19 mouse cellular contexts compared by ENCODE assay signal in genomic region chr14:48812741-48813495, GRCm38 (mm10).
DNase-seq lines count a peak whose midpoint lies in the region; ATAC-seq and TF ChIP-seq lines count a peak whose summit lies in the region.
"Had no signal": no experiment of that assay in that cellular context is flagged by ENCODE, and none has a peak within 500 bp of the region (broad histone marks: within the 10 kb centered on the region; RNA-seq: fewer than 3 reads in every experiment).

No protein-coding gene starts in this region.

- no peaks in the 10 kb centered on the region for H3K9me3 ChIP-seq in forebrain, postnatal 0 days (ENCODE audit: low read length)
- no peaks in the 10 kb centered on the region for H3K9me3 ChIP-seq in forebrain, embryonic 13.5 days (replicated peaks)
- H3K9me3 ChIP-seq in hindbrain, postnatal 0 days (ENCODE audit: low read length) = no peaks in the 10 kb centered on the region
- H3K9me3 ChIP-seq: embryonic facial prominence, embryonic 10.5 days; heart, embryonic 15.5 days; limb, embryonic 13.5 days; liver, embryonic 13.5 days had no signal

- no peak overlapping the region for H3K27ac ChIP-seq in forebrain, postnatal 0 days (ENCODE audit: low read depth, low read length)
- no peak overlapping the region for H3K27ac ChIP-seq in forebrain, embryonic 13.5 days
- no peak overlapping the region for H3K27ac ChIP-seq in hindbrain, postnatal 0 days
- H3K27ac ChIP-seq: embryonic facial prominence, embryonic 10.5 days; heart, embryonic 15.5 days; hindbrain, embryonic 14.5 days; limb, embryonic 13.5 days; liver, embryonic 13.5 days had no signal

- H3K27me3 ChIP-seq in forebrain, postnatal 0 days (ENCODE audit: insufficient read depth, low read length) = no peaks in the 10 kb centered on the region; the same call in 1 of the 2 replicates
- H3K27me3 ChIP-seq in forebrain, embryonic 13.5 days = peaks cover 43% of the 10 kb centered on the region
- H3K27me3 ChIP-seq in hindbrain, postnatal 0 days (ENCODE audit: insufficient read depth, low read length) = no peaks in the 10 kb centered on the region
- H3K27me3 ChIP-seq: heart, embryonic 15.5 days; limb, embryonic 13.5 days; liver, embryonic 13.5 days had no signal

- H3K4me1 ChIP-seq in forebrain, postnatal 0 days (ENCODE audit: insufficient read depth) = peaks cover 6% of the 10 kb centered on the region; the same call in 1 of the 2 replicates
- H3K4me1 ChIP-seq in forebrain, embryonic 13.5 days = peaks cover 14% of the 10 kb centered on the region
- H3K4me1 ChIP-seq in hindbrain, postnatal 0 days (ENCODE audit: insufficient read depth, low read length) = no peaks in the 10 kb centered on the region
- H3K4me1 ChIP-seq: heart, embryonic 15.5 days; limb, embryonic 13.5 days; liver, embryonic 13.5 days had no signal

- H3K4me3 ChIP-seq in forebrain, postnatal 0 days (ENCODE audit: low read depth, low read length) = no peak overlapping the region
- no peak overlapping the region for H3K4me3 ChIP-seq in forebrain, embryonic 13.5 days
- no peak overlapping the region for H3K4me3 ChIP-seq in hindbrain, postnatal 0 days (ENCODE audit: low read length)
- H3K4me3 ChIP-seq: embryonic facial prominence, embryonic 10.5 days; heart, embryonic 15.5 days; limb, embryonic 13.5 days; liver, embryonic 13.5 days had no signal

- ATAC-seq in forebrain, postnatal 0 days = no peak
- ATAC-seq in forebrain, embryonic 13.5 days = no peak
- no peak for ATAC-seq in hindbrain, postnatal 0 days

- H3K36me3 ChIP-seq in forebrain, postnatal 0 days (ENCODE audit: insufficient read depth) = no peaks in the 10 kb centered on the region
- H3K36me3 ChIP-seq in forebrain, embryonic 13.5 days (ENCODE audit: poor library complexity, severe bottlenecking) = no peaks in the 10 kb centered on the region
- H3K36me3 ChIP-seq in hindbrain, postnatal 0 days (ENCODE audit: insufficient read depth, low read length) = no peaks in the 10 kb centered on the region
- H3K36me3 ChIP-seq: embryonic facial prominence, embryonic 10.5 days; heart, embryonic 15.5 days; limb, embryonic 13.5 days; liver, embryonic 13.5 days had no signal

- DNase-seq in cerebellum, postnatal 10 days = peak; percentile 71 to 73
- no peak for DNase-seq in cerebellum, adult 9-10 months
- peak; percentile 48 for DNase-seq in forebrain, postnatal 0 days
- DNase-seq in right cerebral cortex, postnatal 4 days = peak; percentile 13
- no peak for DNase-seq in right cerebral cortex, postnatal 36 days (ENCODE audit: low spot score in 2 of 2)
- DNase-seq in hindbrain, postnatal 0 days (ENCODE audit: low spot score) = no peak
- DNase-seq in adrenal gland, adult 2 months = no peak
- DNase-seq: adrenal gland, postnatal 14 days; heart, postnatal 4 days; kidney, adult 8-10 months; kidney, postnatal 14 days; liver, embryonic 13.5 days; lung, adult 2 months; lung, postnatal 14 days had no signal

- no peak for TF ChIP-seq CTCF in forebrain, postnatal 0 days (IDR thresholded peaks at IDR 0.05; ENCODE audit: low read depth)
- TF ChIP-seq CTCF in hindbrain, postnatal 0 days (IDR thresholded peaks at IDR 0.05; ENCODE audit: low read depth) = no peak

- no peak overlapping the region for H3K9ac ChIP-seq in forebrain, postnatal 0 days
- no peak overlapping the region for H3K9ac ChIP-seq in forebrain, embryonic 13.5 days
- no peak overlapping the region for H3K9ac ChIP-seq in hindbrain, postnatal 0 days (replicated peaks; ENCODE audit: low read length)
- H3K9ac ChIP-seq: heart, embryonic 15.5 days; hindbrain, embryonic 14.5 days; limb, embryonic 13.5 days; liver, embryonic 13.5 days had no signal

- no peak overlapping the region for H3K4me2 ChIP-seq in forebrain, postnatal 0 days (ENCODE audit: low read depth)
- H3K4me2 ChIP-seq in forebrain, embryonic 13.5 days = no peak overlapping the region
- H3K4me2 ChIP-seq in hindbrain, postnatal 0 days (ENCODE audit: low read depth, low read length) = no peak overlapping the region
- H3K4me2 ChIP-seq: heart, embryonic 15.5 days; hindbrain, embryonic 14.5 days; limb, embryonic 13.5 days; liver, embryonic 13.5 days had no signal

- 20% methylated on average over 11 of the region's 11 CpGs for WGBS in forebrain, postnatal 0 days
- WGBS in forebrain, embryonic 13.5 days = 30% methylated on average over 11 of the region's 11 CpGs
- WGBS in hindbrain, postnatal 0 days = 56% methylated on average over 11 of the region's 11 CpGs

Comparison
In these comparisons a context has a peak if more than half of its experiments do, and no peak if none do; other contexts are left out.
1. DNase-seq: peak in cerebellum, postnatal 10 days (2 of 2), forebrain, postnatal 0 days (single experiment) and right cerebral cortex, postnatal 4 days (single experiment); none in cerebellum, adult 9-10 months (single experiment), right cerebral cortex, postnatal 36 days (0 of 2), hindbrain, postnatal 0 days (single experiment) and adrenal gland, adult 2 months (single experiment).